Mouse (Mus musculus) embryonic facial prominence, embryonic 11.5 days (tissue): ENCODE results near the gene Rabgap1. TPM values are rescaled to one million over a fixed set of nuclear protein-coding genes. Genes with fewer than 3 reads are reported as not detected.

ENCODE experiments used
- ATAC-seq: fragments of 200-750 bp; cut with Nextera tagmentation; replicated peaks from 2 replicates; pipeline ENCODE4 v1.8.0; 2017; ENCODE audit warnings: low read depth; ENCODE audit not compliant: insufficient number of reproducible peaks, low FRiP score, low TSS enrichment
- DNase-seq: peaks from one replicate; pipeline ENCODE4 v3.0.0-alpha.2; 2015; ENCODE audit warnings: low spot score
- H3K27ac ChIP-seq: fragments of 300-500 bp; sonication (generic); replicated peaks from 2 replicates; pipeline ENCODE4 v1.5.1; 2014; ENCODE audit warnings: mild to moderate bottlenecking, low read depth, low read length, control low read depth
- H3K27me3 ChIP-seq: fragments of 300-500 bp; sonication (generic); 2 replicates; pipeline ENCODE4 v1.6.1; 2014; ENCODE audit warnings: mild to moderate bottlenecking, low read length, moderate library complexity, mixed read lengths; ENCODE audit not compliant: control insufficient read depth, insufficient read depth
- H3K36me3 ChIP-seq: fragments of 300-500 bp; sonication (generic); replicated peaks from 2 replicates; pipeline ENCODE4 v1.6.1; 2014; ENCODE audit warnings: low read depth, mild to moderate bottlenecking, low read length, moderate library complexity, mixed read lengths; ENCODE audit not compliant: control insufficient read depth, insufficient read depth
- H3K4me1 ChIP-seq: fragments of 300-500 bp; sonication (generic); 2 replicates; pipeline ENCODE4 v1.6.1; 2014; ENCODE audit warnings: low read length, mixed read lengths; ENCODE audit not compliant: control insufficient read depth, insufficient read depth
- H3K4me2 ChIP-seq: fragments of 300-500 bp; sonication (generic); 2 replicates; pipeline ENCODE4 v1.6.1; 2014; ENCODE audit warnings: low read depth, mild to moderate bottlenecking, control low read depth, low read length, moderate library complexity
- H3K4me3 ChIP-seq: fragments of 300-500 bp; sonication (generic); 2 replicates; pipeline ENCODE4 v1.5.1; 2014; ENCODE audit warnings: low read depth, low read length, control low read depth
- H3K9ac ChIP-seq: fragments of 300-500 bp; sonication (generic); replicated peaks from 2 replicates; pipeline ENCODE4 v1.6.1; 2014; ENCODE audit warnings: mild to moderate bottlenecking, control low read depth, low read length
- H3K9me3 ChIP-seq: fragments of 300-500 bp; sonication (generic); replicated peaks from 2 replicates; pipeline ENCODE4 v1.6.1; 2016; ENCODE audit warnings: mild to moderate bottlenecking, low read length, inconsistent platforms, mixed read lengths; ENCODE audit not compliant: control insufficient read depth
- WGBS: fragments of 180-500 bp; shearing (Covaris S2); extraction: QIAGEN DNeasy Blood & Tissue Kit; methylation state at CpG from one replicate; pipeline ENCODE4 v1.1.7; 2014; 5-methylcytosine and 5-hydroxymethylcytosine counted together
- polyA plus RNA-seq: library from polyadenylated mRNA; unstranded; fragments of >200 nt; fragmentation: Nextera tagmentation; extraction: Ambion mirVana; gene quantifications from 2 replicates; pipeline ENCODE4 v1.2.1, GENCODE M21; 2014

Rabgap1 gene
- polyA plus RNA-seq, 1 experiment from 2014 or later, result 46.7 TPM

DNA sequence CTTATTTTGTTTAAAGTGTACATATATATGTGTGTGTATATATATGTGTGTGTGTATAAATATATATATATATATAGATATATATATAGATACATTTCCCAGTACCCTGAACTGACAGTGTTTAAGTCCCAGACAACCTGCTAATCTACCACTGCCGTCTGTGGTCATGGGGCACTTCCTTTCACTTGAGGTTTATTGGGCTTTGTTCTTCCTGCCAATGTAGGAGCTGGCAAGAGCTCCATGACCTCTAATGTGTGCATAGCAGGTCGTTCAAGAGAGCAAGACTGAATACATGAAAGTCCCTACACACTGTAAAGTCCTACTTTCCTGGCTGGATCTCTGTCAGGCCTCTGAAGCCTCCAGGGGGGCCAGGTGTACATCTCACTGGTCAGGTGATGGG lies 122.5 kb downstream of the Rabgap1 start:
- Histone ChIP-seq H3K4me2 (no peak overlapping the region), H3K9me3 (no peaks in the 10 kb centered on the region)

DNA sequence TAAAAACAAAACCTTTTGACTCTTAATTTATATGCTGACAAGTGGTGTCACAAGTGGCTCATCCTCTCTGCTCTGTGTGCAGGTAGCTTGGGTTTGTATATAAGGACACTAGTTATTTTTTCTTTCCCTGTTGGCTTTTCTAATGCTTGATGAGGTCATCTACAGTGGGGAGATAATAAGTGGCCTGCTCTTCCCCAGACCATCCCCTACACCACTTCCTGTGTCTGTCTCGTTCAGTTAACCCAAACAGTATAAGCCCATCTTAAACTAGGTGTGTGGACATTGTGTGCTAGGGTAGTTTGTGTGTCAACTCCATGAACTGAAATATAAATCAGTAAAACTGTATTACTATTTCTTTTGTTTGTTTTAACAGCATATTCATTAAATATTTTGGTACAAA lies 123.0 kb downstream of the Rabgap1 start:
- Histone ChIP-seq H3K4me2 (no peak overlapping the region), H3K4me1 (no peaks in the 10 kb centered on the region), H3K4me3 (no peak overlapping the region), H3K36me3 (peaks cover 3% of the 10 kb centered on the region; the same call in 1 of the 2 replicates), H3K9me3 (no peaks in the 10 kb centered on the region), H3K27ac (no peak overlapping the region), H3K27me3 (no peaks in the 10 kb centered on the region), H3K9ac (no peak overlapping the region)
- DNase-seq, result no peak
- WGBS, result 79% methylated on average over 1 of the region's 1 CpGs
- no peak for ATAC-seq

More for the DNA sequence above, 122.5 kb downstream of the Rabgap1 start:
- H3K4me3 ChIP-seq, result no peak overlapping the region
- no peak for ATAC-seq
- H3K27ac ChIP-seq, result no peak overlapping the region
- DNase-seq, result no peak
- 77% methylated on average over 2 of the region's 2 CpGs for WGBS
- no peaks in the 10 kb centered on the region for H3K4me1 ChIP-seq
- no peak overlapping the region for H3K9ac ChIP-seq
- peaks cover 3% of the 10 kb centered on the region; the same call in 1 of the 2 replicates for H3K36me3 ChIP-seq
- H3K27me3 ChIP-seq, result no peaks in the 10 kb centered on the region

DNA sequence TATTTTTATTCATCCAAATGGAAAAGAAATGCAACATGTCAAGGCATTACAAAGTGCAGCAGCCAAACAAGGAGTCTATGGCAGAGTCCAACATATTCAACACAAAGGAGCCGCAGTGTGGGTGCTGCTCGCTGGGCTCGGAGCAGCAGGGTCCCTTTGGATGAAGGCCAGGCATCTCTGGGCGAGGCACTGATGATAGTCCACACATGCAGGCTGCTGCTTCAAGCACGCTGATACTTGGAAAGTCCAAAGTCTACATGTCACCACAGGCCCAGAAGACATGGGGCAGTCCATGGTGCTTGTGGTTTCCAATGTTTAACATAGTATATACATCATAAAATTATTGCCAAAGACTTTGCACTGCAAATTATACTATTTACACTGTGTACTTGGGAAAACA lies 126.8 kb downstream of the Rabgap1 start:
- WGBS, result 88% methylated on average over 5 of the region's 5 CpGs
- Histone ChIP-seq H3K27me3 (no peaks in the 10 kb centered on the region), H3K4me2 (no peak overlapping the region), H3K4me1 (no peaks in the 10 kb centered on the region), H3K9ac (no peak overlapping the region), H3K9me3 (no peaks in the 10 kb centered on the region), H3K4me3 (no peak overlapping the region), H3K36me3 (no peaks in the 10 kb centered on the region; the same call in 1 of the 2 replicates), H3K27ac (no peak overlapping the region)
- DNase-seq (no peak), ATAC-seq (no peak)

DNA sequence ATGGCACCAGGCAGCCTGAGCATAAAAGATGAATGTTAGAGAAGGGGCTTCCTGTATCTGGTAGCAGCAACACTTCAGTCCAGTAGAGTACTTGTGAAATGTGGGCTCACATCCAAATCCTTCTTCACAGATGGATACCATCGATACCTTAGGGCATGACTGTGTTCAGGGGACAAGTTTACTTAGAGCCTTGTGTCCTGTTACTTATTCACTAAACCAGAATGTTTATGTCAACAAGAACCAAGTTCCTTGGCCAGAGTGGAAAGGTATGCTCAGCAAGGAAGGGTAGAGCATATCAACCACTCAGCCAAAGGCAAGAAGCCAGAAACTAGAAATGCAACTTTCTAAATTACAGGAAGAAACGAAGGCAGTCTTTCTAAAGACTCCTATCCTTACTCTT lies 127.6 kb downstream of the Rabgap1 start:
- 88% methylated on average over 2 of the region's 2 CpGs for WGBS
- Histone ChIP-seq H3K9me3 (no peaks in the 10 kb centered on the region), H3K4me1 (no peaks in the 10 kb centered on the region), H3K4me2 (no peak overlapping the region), H3K27ac (no peak overlapping the region), H3K9ac (no peak overlapping the region), H3K36me3 (no peaks in the 10 kb centered on the region; the same call in 1 of the 2 replicates), H3K27me3 (no peaks in the 10 kb centered on the region), H3K4me3 (no peak overlapping the region)
- DNase-seq, result no peak
- ATAC-seq, result no peak

DNA sequence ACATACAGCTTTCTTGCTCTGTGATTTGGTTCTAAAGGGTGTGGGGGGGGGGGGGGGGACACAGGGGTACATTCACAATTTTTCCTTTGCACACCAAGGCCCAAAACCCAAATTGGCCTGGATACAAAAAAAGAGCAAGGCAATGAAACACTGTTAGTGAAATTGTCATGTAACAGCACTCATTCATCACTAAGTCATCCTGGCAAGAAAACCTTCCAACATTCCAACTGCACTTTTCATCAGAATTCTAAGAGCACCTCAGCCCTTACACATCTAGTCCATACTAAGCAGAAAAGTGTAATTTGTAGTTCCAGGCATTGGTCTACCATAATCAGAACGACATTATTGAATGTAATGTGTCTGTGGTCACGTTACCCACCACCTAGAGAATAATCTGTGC lies 129.1 kb downstream of the Rabgap1 start:
- no peak for DNase-seq
- no peaks in the 10 kb centered on the region for H3K36me3 ChIP-seq

DNA sequence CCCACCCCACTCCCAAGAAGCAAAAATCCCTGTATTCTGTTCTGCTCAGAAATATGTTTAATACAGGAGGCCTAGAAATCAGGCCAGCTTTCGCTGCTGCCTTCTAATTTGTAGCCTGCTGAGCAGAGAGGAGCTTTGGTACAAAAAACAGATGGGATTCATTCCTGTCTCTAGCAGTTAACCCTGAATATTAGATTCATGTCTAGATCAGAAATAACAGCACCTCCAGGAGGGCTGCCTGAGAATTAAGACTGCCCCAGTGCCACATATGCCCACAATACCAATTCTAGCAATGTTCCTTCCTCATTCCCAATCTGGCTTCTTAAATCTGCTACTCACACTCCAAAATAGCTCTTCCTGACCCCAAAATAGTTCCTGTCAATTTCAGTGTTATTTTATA lies 133.6 kb downstream of the Rabgap1 start:
- WGBS, result 95% methylated on average over 1 of the region's 1 CpGs

More for the DNA sequence above, 129.1 kb downstream of the Rabgap1 start:
- no peaks in the 10 kb centered on the region for H3K9me3 ChIP-seq
- no peaks in the 10 kb centered on the region for H3K4me1 ChIP-seq
- no peak overlapping the region for H3K27ac ChIP-seq
- no peak overlapping the region for H3K4me2 ChIP-seq
- 91% methylated on average over 2 of the region's 2 CpGs for WGBS
- H3K9ac ChIP-seq, result no peak overlapping the region
- ATAC-seq, result no peak
- H3K4me3 ChIP-seq, result no peak overlapping the region
- no peaks in the 10 kb centered on the region for H3K27me3 ChIP-seq

DNA sequence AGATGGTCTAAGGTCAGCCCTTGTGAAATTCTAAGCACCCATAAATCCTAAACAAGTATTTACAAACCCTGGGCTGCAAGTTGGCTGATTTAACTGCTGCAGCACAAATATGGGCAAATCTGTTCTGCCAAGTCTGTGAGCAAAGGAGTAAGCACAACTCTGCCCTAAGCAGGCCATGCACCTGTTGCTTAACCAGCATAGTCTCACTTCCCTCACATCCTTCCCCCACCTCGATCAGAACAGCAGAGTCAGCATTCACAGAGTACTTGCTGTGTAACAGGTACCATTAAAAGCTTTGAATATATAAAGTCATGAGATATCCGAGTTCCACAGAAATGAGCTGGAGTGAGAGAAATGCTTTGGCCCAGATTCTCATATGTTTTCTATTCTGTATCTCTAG lies 135.1 kb downstream of the Rabgap1 start:
- H3K4me3 ChIP-seq, result no peak overlapping the region
- WGBS, result 86% methylated on average over 2 of the region's 2 CpGs

More for the DNA sequence above, 133.6 kb downstream of the Rabgap1 start:
- Histone ChIP-seq H3K27me3 (no peaks in the 10 kb centered on the region), H3K9ac (no peak overlapping the region), H3K4me2 (no peak overlapping the region), H3K4me1 (no peaks in the 10 kb centered on the region), H3K36me3 (no peaks in the 10 kb centered on the region), H3K4me3 (no peak overlapping the region), H3K27ac (no peak overlapping the region), H3K9me3 (no peaks in the 10 kb centered on the region)
- DNase-seq, result no peak
- no peak for ATAC-seq

DNA sequence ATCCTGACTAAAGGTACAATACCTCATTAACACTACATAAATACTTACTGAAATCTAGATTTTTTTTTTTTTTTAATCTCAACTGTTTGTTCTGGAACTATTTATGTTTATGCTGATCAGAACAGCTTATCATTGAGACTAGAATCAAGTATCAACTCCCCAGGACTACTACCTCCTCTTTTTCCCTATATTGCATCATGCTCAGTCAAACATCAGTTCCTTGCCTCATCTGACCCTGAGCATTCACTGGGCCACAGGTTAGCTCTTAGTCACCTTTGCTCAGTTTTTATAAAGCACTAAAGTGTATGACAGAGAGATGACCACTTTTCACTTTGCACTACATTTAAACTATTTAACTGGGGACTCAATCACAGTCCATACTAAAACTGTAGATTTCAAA lies 144.8 kb downstream of the Rabgap1 start:
- Histone ChIP-seq H3K9me3 (no peaks in the 10 kb centered on the region), H3K4me3 (no peak overlapping the region), H3K4me2 (no peak overlapping the region), H3K9ac (no peak overlapping the region), H3K4me1 (no peaks in the 10 kb centered on the region), H3K27me3 (no peaks in the 10 kb centered on the region), H3K27ac (no peak overlapping the region), H3K36me3 (no peaks in the 10 kb centered on the region)
- no peak for ATAC-seq
- no peak for DNase-seq

More for the DNA sequence above, 135.1 kb downstream of the Rabgap1 start:
- ATAC-seq, result no peak
- Histone ChIP-seq H3K27ac (no peak overlapping the region), H3K9me3 (no peaks in the 10 kb centered on the region), H3K9ac (no peak overlapping the region), H3K27me3 (no peaks in the 10 kb centered on the region), H3K36me3 (no peaks in the 10 kb centered on the region), H3K4me2 (no peak overlapping the region), H3K4me1 (no peaks in the 10 kb centered on the region)
- no peak for DNase-seq
